Mouse (Mus musculus) stomach, postnatal 0 days (tissue): Measurements from ENCODE around the gene St3gal4.

ENCODE experiments used
- CTCF ChIP-seq: IDR thresholded peaks from 2 replicates; pipeline ENCODE4 v1.5.1; 2016; ENCODE audit warnings: antibody characterized with exemption, low read depth, mild to moderate bottlenecking, moderate library complexity
- EP300 ChIP-seq: optimal IDR thresholded peaks from 2 replicates; pipeline ENCODE3; 2016; ENCODE audit warnings: antibody characterized with exemption

DNA sequence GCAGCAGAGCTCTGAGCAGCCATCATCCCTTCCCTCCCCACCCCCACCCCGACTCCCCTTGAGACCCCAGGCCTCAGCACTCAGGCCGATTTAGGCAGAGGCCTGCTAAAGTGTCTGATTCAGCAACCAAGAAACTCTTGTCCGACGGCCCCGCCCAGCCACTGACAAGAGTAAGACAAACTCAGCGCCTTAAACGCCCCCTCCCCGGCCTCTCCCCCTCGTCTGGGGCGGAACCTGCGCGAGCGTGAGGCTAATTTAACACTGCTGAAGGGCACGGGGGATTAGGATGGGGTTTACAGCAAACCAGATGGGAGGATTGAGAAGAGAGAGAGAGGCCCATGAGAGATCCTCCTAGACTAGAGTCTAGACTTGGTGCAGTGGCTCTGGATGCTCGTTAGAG lies 74.6 kb downstream of the St3gal4 start:
- no peak for TF ChIP-seq CTCF
- TF ChIP-seq EP300: no peak
